Mouse (Mus musculus): ENCODE measurements at regions not wholly inside any gene's neighbourhood (a gene's known extent, or its start where the extent isn't known, plus 50 kb on each side); places are given as distances from the start of the nearest gene placed in this dataset.
A peak's percentile ranks its signal among the peaks of the same experiment; 100 is the strongest.

DNA sequence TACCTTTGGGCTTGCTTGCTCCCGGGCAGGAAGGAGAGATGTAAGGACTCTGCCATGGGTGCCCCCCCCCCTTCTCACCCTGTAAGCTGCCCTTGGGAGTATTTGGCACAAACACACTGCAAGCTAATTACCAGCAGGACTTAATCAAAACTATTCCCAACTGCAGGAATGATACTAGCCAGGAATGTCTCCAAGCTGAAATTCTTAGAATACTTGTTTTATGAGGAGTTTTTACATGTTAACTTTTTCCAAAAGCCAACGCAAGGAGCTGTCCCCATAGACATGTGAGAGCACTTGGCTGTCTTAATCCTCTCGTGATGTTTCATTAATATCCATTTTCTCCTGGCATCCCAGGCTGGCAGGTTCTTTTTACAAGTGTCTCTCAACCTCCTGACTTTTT, 155.6 kb upstream of the Irx6 start:
- DNase-seq (ENCODE audit: low read depth, low spot score): no peak

DNA sequence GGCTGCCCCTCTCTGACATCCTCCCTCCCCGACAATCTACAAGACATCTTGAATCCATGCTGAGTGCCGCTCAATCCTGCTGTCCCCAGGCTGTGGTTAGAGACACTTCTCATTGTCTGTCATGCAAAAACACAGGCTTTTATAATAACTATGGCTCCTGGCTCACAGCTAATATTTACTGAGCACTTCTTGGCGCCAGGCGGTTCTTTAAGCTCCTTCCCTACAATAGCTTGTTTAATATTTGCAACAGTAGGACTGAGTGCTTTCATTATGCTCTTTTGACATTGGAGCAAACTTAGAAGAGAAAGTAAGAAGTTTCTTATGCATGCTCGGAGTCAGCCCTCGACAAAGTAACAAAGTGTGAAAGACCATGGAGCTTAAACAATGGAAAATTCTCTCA, 151.6 kb upstream of the Irx6 start:
- no peak for DNase-seq (ENCODE audit: low read depth, low spot score)

DNA sequence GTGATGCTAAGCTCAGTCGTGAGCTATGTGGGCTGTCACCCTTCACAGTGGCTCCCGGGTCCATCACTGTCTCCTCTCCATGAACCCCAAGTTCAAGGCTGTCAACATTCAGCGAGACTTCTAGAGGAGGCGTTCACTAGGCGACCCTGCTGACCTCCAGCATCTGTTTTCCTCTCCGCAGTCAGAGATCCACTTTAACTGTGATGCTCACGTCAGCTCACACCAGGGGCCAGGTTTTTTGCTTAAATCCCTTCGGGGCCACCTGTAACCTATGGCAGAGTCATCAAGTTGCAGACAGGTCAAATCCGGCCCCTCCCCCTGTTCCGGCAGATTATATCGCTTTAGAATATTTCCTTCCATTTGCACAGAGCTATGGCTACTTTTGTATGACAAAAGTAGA, 144.3 kb upstream of the Irx6 start:
- no peak for DNase-seq (ENCODE audit: low read depth, low spot score)

DNA sequence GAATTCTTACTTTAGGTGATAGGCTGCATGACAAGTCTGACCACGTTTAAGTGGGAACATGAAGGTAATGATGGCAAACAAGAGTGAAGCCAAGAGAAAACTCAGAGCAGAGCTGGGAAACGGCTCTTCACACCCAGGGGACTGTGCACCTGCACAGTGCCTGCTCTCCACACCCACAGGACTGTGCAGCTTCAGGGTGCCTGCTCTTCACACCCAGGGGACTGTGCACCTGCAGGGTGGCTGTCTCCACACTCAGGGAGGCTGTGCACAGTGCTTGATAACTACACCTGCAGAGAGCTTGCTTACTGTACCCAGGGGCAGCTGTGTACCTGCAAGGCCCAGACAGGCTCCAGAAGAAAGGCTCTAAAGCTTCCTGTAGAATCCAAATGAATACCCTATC, 133.5 kb upstream of the Irx6 start:
- DNase-seq (ENCODE audit: low read depth, low spot score): no peak

DNA sequence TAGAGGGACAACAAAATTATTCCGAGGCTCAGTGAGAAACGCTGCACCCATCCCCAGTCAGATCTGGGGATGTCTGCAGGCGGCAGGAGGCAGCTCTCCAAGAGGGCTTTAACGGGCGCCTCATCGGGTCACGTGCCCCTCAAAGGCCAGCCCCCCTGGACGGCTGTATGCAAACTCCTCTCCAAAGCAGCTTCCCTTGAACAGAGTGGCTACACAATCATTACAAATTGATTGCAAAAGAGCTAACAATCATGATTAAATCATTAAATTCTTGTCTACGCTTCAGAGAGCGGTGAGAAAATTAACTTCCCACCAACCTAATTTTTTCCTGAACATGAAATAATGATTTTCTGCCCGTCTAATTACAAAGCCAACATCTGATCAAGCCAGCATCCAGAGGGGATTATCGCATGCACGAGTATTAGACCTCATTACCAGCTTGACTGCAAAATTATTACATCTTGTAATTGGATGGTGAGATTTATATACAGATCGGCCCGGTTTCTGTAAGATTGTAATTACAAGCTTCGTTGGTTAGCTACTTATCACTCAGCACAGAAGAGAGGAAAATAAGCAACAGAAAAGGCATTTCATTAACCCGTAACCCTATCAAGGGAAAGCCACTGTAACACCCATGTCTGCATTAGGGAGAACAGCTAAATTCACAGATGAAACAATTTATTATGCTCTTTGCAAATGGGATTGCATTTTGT, 128.6 kb upstream of the Irx6 start:
- no peak for DNase-seq (ENCODE audit: low read depth, low spot score)

DNA sequence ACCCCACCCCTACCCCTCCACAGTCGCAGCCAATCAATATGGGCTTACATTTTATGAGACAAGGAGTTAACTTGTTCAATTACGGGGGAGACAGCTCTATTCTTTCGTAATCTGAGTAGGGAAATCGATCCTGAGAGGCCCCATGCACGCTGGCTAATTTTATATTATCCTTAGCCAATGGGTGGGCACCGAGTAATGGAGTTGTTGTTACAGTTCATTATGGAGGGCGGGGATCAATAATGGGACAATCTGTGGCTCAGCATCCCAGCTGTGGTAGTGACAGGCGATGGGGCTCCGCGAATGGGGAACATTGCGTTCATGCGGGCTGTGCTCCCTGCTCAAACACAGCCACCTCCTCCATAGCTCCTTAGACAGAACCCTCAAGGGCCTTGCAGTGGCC, 118.9 kb upstream of the Irx6 start:
- no peak for DNase-seq (ENCODE audit: low read depth, low spot score)

DNA sequence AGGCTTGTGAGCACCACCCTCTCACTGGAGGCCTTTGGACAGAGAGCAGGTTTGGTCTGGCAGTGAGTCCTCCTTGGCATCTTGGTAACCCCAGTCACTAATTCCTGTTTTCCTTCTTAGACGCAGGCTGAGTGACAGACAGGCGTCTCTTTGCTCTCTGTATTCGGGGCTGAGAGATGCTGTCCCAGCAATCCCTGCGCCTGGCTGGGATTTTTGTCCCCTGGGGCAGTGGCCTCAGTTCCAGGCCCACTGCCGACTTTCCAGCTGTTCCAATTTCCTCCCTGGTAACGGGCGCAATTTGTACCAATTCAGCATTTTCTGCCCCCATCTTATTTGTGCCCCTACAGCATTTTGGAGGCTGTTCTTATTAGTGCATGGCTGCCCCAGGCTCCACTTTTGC, 118.5 kb upstream of the Irx6 start:
- DNase-seq (ENCODE audit: low read depth, low spot score): no peak

DNA sequence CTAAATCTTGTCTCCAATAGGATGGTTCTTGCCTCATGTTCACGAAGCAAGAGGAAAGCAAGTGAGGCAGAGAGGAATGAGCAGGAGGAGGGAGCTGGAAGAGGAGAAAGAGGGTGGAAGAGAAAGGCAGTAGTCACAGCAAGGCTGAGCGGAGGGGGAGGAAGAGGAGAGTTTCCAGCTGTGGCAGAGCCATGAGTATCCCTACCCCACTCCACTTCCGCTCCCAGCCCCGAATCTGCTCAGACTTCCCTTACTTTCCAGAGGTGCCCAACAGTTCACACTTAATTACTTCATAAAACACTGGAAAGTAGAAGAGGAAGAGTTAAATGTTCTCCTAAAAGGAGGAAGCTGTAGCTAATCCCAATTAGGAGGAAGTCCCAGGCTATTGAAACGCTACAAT, 111.6 kb upstream of the Irx6 start:
- DNase-seq (ENCODE audit: low read depth, low spot score): no peak

DNA sequence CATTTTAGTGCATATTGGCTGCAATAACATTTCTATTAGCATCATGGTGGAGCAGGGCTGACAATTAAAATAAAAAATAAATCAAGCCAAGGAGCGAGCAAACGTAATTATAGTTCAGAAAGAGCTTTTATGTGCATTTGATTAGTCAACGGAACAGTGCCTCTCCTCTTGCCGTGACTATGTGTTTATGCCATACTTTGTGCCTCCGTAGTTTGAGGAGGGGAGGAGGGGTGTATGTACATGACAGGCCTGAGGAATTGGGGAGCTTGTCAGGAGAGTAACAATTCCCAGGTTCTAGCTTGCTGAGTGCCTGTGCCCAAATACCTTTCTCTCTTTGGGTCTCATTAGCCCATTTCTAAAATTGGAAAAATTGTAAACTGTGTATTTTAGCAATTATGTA, 111.1 kb upstream of the Irx6 start:
- no peak for DNase-seq (ENCODE audit: low read depth, low spot score)

DNA sequence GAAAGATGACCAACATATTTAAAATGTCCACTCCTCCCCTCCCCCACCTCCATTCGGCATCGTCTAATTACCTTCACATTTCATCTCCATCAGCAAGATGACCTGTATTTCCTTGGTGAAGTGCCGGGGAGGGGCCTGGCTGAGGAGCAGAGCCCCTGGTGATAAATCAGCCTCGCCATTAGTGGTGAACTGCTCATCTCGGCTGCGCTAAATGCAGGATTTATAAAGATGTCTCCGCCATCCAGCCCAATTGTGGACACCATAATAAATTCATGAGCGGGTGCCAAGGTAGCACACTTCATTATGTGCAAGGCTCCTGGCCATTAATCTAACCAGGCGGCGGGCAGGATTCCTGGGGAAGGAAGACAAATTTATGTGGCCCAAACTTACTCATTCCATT, 104.4 kb upstream of the Irx6 start:
- no peak for DNase-seq (ENCODE audit: low read depth, low spot score)

DNA sequence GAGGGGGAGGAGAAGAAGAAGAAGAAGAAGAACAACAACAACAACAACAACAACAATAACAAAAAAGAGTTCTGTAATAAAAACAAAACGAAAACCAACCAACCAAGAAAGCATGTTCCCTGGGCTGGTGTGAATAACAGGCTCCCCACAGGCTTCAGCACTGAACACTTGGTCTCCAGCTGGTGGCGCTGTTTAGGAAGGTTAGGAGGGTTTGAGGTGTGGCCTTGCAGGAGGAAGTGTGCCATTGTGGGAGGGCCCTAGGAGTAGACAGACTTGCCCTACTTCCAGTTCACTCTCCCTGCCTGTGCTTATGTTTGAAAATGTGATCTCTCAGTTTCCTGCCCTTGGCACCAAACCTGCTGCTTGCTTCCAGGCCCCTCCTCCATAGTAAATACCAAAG, 94.6 kb upstream of the Irx6 start:
- DNase-seq (ENCODE audit: low read depth, low spot score): peak; percentile 70

DNA sequence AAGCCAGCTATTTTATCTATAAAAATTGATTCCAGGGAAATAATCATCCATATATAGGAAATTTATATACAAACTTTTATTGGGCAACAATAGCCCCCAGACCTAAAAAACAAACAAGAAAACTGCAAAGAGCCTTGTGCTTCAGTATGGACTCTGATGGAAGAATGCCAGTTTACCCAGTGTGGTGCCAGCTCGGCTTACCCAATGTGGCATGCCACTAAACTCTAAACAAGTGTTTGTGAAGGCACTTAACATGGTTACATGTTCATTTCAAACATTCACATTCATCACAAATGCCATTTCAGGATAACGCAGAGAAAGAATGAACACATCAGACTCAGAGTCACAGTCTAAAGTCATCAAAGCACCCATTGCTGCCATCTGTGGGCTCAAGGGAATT, 93.0 kb upstream of the Irx6 start:
- no peak for DNase-seq (ENCODE audit: low read depth, low spot score)

DNA sequence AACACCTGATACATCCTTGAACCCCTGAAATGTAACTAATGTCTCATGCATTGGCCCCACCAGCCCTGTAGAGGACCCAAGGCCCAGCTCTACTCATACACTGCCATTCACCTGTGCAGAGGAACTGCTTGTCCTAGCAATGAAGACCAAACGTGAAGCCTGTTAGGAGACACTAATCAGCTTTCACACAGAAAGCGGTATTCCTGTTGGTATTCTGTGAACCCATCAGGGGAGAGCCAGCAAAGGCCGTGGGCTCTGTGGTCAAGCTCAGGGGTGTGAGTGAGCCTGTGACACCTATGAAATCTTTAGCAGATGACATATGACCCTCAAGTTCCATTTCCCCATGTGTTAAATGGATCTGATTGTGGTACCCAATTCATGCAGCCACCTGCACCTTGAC, 73.3 kb upstream of the Irx6 start:
- DNase-seq (ENCODE audit: low read depth, low spot score): no peak

DNA sequence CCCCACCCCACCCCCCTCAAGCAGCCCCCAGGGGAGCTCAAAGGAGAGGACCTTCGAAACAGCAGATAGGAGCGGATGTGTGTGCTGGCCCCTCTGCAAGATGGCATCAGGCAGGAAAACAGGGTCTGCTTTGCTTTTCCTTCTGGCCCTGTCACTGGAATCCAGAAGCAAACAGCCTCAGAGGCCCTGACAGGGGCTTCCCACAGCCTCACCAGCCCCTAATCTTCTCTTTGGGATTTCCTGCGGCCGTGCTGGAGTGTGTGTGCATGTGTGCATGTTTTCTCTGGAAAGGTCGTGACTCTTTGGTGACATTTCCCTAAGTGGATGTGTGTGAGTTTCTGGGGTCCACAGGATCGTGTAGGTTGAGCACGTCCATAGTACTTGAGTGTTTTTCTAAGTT, 71.1 kb upstream of the Irx6 start:
- no peak for DNase-seq (ENCODE audit: low read depth, low spot score)

DNA sequence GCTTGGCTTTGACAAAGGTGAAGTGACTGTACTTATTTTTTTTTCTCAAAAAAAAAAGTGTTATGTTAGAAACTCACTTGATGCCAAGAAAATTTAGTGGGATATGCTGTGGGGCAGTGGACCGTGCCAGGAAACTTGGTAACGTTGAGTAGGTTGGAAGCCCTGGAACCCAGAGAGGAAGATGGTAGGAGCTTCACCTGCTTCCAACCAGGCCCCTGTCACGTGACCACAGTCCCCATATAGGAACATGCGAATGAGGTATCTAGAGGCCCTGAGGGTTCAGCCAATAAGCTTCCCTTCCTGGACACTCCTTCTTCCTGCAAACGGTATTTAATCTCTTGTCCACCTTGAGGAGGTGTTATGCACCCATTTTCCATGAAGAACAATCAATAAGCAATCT, 68.5 kb upstream of the Irx6 start:
- DNase-seq (ENCODE audit: low read depth, low spot score): no peak

DNA sequence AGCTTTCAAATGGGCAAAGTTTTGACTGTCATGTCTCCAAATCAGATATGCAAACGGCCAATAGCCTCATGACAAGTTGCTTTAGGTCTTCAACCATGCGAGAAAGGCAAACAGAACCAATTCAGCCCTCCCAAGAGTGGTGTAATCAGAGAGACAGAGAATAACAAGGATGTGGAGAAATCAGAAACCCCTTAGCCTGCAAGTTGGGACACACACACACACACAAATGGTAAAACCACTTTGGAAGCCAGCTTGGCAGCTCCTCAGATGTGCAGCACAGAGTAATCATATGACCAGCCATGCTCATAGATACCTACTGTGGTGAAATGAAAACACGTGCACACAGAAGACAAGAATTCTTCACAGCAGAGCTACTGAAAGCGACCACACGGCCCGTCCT, 66.5 kb upstream of the Irx6 start:
- DNase-seq (ENCODE audit: low read depth, low spot score): no peak

DNA sequence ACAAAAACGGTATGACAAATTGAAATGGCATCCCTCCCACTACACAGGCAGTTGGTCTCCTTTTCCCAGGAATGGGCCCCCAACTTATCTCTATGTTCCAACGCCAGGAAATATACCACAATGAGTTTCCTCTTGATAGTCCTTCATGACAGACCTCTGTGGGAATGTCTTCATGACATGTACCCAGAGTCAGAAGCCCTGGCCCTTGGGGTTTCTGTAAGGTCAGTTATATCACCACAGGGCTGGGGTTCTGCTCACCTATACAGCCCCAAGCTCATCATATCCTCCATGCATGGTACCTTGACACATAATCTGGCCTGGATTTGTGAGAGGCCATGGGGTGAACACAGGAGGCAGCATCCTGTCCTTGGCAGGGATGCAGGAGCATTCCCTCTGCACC, 64.2 kb upstream of the Irx6 start:
- DNase-seq (ENCODE audit: low read depth, low spot score): no peak

DNA sequence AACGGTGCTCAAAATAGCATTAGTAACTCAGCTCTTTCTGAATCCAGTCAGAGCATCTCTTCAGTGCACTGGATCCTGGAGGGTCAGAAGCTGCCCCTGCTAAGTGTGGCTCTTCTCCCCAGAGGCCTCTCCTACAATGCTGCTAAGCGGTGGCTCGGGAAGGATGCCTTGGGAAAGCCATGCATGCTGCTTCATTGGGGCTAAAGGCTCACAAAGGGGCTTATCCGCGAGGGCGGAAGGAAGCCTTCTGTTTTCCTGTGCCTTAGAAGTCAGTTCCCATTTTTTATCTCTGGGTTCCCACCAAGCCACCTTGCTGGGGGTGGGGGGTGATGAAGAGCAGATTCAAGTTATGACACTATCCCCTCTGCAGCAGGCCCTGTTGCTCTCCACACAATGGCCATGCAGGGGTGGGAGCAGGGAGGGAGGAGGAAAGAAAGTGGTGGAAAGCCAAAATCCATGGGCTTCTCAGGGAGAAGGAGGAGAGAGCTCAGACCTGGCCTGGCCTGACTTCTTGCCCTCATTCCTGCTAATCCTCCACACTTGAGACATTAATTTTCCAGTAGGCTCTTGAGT, 63.5 kb upstream of the Irx6 start:
- DNase-seq (ENCODE audit: low read depth, low spot score): no peak

DNA sequence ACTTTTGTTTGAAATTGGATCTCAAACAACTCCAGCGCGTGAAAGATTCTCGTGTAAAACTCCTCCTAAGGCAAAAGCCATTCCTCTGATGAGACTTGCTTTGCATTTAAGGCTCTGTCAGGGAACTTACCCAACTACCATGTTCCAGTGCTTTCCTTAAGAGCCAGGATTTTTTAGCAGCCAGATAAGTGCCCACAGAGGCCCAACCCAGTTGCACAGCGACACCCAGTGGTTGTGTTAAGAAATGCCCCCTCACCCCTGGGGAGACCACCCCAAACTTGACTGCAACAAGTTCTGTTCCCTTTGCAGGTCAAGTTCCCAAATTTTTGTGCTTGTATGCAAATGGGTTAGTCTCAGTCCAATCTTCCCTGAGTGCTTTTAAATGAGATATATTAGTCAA, 60.6 kb upstream of the Irx6 start:
- DNase-seq (ENCODE audit: low read depth, low spot score): peak; percentile 25

DNA sequence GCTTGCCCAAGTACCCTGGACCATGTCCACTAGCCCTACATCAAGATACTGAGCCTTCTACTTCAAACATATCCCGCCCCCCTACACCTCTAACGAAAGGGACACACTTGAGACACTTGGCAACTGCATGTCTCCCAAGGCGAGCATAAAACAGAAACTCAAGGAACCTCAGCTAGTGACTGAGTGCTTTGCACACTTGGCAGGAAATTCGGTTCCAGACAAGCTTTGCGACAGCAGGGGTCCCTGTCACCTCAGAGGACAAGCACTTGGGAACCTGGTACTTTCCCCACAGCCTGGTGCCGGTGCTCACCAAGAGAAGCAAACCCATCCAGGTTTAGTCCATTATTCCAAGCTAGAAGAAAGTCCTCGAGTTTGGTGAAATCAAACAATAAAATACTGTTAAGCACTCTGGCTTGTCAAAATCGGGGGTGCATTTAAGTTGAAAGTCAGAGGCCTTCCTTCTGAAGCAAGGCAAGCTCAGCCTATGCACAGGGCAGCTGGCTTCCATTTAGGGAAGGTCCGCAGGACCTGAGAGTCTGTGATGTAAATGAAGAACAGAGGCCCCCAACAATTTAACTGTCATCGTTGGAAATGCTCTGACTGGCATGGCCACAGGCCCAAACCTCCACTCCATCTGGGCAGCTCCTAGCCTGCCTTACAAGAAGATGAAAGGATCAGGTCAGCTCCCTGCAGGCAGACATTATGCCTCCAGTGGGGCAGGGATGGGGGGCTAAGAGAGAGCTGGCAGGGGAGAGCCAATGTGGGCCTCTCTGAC, 57.6 kb upstream of the Irx6 start:
- no peak for DNase-seq (ENCODE audit: low read depth, low spot score)

DNA sequence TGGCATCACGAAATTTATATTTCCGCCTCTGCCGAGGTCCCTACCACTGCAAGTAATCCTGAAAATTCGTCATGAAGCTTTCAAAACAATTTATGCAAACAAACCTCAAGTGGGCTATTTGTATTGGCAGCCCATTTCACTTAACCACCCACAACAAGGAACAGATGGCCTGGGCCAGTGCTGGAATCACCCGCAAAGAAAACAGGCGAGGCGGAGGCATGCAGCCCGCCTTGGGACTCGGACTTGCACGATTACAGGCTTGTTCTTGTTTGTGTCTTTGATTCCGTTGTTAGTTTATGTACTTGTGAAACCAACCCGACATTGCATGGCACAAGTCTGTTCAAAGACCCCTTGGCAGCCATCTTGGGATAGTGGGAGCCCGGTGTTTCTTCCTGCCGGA, 55.8 kb upstream of the Irx6 start:
- DNase-seq (ENCODE audit: low read depth, low spot score): no peak

Data from ZHBTc4 (cell line).